Mouse (Mus musculus): ENCODE measurements around the gene Tmem56.
A peak's percentile ranks its signal among the peaks of the same experiment; 100 is the strongest.

Gene Tmem56

GRCm38 (mm10) chr3:121170631-121171030, 112.3 kb downstream of the Tmem56 start:
- DNase-seq (ENCODE audit: extremely low read depth, low read depth) = peak; percentile 54

GRCm38 (mm10) chr3:121169092-121169942, 113.6 kb downstream of the Tmem56 start:
- DNase-seq (ENCODE audit: extremely low read depth, low read depth) = no peak

DNA sequence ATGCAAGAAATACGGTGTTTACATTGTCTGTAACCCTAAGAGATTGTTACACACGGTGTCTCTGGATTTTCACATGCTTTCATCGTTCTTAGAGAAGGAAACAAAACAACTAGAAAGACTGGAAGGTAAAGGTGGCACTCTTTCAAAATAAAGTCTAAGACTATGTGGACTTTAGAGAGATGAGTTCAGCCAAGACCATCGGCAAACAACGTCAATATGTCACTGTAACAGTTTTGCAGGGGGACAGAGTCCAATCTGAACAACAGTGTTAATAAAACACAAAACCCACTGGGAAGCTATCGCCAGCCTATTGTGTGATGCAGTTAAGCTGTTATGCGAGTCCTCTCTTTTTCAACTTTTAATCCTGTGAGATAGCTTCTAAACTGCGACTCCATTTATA, 114.3 kb downstream of the Tmem56 start:
- DNase-seq (ENCODE audit: extremely low read depth, low read depth) = no peak

DNA sequence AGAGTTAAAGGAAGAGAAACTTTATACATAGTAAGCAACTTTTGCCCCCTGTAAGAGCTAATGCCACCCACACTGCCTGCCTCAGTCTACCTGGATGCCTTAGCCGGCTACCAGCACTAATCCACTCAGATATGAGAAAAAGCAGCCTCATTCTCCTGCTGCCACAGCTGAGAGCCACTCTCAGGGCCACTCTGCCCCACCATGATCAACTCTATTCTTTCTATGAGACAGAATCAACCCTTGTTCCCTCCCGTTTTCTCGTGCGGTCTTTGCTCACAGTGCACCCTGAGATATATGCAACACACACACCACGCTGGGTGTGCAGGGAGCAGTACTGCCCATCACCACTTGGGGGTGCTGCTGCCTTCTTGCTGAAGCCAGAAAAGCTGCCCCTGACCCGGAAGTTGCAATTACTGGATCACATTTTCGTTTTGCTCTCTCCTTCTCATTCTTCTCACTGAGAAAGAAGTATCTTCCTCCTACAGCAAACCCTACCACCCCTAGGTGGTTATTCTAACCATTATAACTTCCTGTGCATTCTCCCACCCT, 119.6 kb downstream of the Tmem56 start:
- DNase-seq (ENCODE audit: extremely low read depth, low read depth) = peak; percentile 98

DNA sequence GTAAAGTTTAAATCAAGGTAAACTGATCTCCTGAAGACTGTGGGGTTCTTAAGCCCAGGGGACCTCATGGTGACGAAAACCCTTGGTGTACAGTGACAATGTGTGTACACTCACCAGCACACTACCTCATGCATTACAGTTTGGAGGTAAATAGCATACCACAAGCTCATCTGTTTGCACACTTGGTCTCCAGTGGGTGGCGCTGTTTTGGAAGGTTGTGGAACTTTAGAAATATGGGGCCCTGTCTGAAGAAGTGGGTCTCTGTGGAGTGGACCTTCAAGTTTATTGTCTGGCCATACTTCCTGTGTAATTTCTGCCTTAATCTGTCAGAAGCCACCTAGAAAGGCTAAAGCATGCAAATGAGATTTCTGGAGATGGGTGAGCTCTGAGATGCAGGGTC, 121.2 kb downstream of the Tmem56 start:
- DNase-seq (ENCODE audit: extremely low read depth, low read depth) = peak; percentile 88

- DNase-seq (ENCODE audit: extremely low read depth, low read depth) = peak; percentile 96
These were observed 122.5 kb downstream of the Tmem56 start for GRCm38 (mm10) chr3:121160424-121160823.

DNA sequence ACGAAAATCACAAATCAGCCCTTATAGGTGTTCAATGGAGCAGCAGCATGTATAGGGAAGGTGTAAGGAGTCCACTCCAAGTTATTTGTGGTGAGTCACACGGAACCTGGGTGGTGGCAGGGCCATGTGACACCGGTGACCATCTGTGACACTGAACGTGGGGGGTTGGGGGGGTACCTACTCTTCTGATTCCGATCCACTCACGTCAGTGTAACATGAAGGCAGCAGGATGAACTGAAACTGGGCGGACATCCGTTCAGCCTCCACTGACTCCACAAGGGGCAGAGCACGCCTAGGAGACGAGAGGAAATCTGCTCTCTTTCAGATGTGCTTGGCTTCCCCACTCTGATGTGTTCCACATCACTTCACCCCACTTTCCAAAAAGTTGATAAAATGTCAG, 123.3 kb downstream of the Tmem56 start:
- DNase-seq (ENCODE audit: extremely low read depth, low read depth) = no peak

DNA sequence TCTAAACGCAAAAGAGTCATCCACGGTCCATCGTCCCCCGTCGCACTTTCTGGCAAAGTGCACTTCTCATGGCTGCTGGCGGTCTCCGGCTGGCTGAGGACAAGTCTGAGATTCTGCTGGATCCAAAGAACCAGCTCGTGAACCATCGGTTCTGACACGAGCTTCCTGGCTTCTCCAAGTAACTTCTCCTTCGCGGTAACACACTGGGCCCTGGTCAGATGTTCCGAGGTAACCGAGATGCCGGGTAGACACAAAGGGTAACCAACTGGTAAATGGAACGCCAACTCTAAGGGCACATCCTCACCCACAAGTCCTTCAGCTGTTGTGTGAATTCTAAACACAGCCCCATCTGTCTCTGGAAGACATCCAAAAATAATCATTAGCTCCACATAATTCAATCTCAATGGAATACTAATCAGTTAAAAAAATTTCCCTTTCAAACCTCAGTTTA, 124.0 kb downstream of the Tmem56 start:
- no peak for DNase-seq (ENCODE audit: extremely low read depth, low read depth)

- DNase-seq (ENCODE audit: extremely low read depth, low read depth) = no peak
These were observed 125.2 kb downstream of the Tmem56 start for GRCm38 (mm10) chr3:121157546-121158330.

DNA sequence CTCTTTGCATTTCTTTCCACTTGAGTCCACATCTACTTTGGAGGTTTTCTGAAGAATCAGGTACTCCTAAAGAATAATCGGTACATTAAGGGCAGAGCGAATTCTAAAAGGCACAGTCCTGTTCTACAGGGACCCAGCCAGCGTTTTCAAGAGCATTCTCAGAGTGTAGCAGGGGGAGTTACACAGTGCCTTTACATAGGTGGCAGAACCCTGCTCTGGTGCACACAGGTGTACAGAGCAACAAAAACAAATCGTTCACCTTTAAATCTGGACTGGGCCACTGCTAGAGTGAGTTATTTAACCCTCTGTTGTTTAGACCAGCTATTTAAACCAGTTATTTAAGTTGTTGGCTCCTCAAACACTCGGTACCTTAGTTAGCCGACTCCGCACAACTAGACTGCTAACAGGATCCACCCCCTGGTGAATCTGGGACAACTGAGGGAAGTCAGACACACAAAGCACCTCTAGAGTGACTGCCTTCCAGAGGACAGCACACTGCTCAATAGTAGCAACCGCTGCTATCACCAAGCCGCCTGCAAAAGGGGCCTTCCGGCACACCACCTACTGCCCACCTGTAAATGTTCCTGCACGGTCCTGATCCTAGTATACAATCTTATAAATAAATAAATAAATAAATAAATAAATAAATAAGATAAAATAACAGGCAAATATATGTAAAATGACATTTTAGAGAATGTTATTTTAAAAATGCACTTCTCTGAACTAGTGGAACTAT, 126.3 kb downstream of the Tmem56 start:
- DNase-seq (ENCODE audit: extremely low read depth, low read depth) = no peak

DNA sequence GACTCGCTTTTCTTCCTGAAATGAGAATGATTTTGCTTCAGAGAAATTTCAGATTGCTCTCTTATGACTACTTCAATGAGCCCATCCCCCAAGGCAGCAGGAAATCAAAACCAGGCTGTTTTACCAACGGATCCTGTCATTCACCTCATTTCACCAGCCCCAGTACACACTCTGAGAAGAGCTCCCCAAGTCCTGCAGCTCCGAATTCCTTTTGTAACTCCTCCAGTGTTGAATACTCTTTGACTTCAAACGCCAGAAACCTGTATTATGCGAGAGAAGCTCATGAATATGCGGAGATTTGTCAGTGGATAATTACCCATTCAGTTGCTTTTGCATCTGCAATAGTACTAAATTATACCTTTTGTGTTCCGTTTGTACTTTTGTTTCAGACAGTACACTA, 126.9 kb downstream of the Tmem56 start:
- no peak for DNase-seq (ENCODE audit: extremely low read depth, low read depth)
